Mouse (Mus musculus): Measurements from ENCODE around the gene Tjp3. TPM values are rescaled to one million over a fixed set of nuclear protein-coding genes. Genes with fewer than 3 reads are reported as not detected.
A peak's percentile ranks its signal among the peaks of the same experiment; 100 is the strongest.

Gene Tjp3
- polyA plus RNA-seq, 1 experiment from 2014 or later = 29.1 TPM

DNA sequence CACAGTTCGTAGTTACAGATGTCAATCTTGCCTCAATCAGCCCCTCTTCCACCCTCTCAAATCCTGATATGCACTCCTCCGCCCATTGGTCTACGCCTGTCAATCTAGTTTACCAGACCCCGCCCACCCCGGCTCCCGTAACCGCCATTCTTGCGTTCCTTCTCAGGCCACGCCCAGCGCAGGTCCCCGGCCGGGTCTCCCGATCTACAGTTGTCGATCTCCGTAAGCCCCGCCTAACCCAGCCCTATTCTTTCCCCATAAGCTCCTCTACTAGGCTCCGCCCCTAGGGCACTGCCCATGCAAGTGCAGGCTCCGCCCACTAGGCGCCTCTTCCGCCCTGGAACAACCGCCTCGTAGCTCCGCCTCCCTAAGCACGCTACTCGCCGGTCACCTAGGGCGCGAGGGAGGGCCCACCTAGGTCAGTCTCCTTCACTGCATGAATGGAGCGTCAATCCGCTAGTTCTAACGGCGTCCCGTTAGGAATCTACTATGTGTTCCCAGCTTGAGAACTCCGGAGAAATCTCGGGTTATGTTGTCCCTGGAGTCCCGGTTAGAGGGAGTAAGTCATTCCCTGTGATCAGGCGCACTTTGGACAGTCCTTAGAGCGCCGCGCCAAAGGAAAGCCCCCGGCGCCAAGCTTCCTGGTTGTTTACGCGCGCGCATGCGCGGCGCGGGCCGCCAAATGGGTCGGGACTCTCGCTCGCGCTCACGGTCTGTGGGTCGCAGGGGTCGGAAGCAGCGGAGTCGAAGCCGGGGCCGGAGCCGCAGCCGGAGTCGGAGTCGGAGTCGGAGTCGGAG is 29.4 kb upstream of the Tjp3 start, which contains the start of gene Cactin:
Gene Cactin (plus strand): TSS at position 554 of the 798 bp plus-strand sequence.
- H3K9me3 ChIP-seq (replicated peaks; ENCODE audit: control insufficient read depth, low read length) = no peaks in the 10 kb centered on the region
- WGBS = under 1% methylated on average over 68 of the region's 68 CpGs
- peak within 1 kb of the TSS; percentile 93 for H3K9ac ChIP-seq (ENCODE audit: low read length)
- peaks cover 32% of the 10 kb centered on the region for H3K36me3 ChIP-seq (ENCODE audit: control insufficient read depth, insufficient read depth, low read length)
- H3K4me3 ChIP-seq (replicated peaks; ENCODE audit: low read length) = peak within 1 kb of the TSS; percentile 96
- H3K4me2 ChIP-seq (ENCODE audit: low read depth, low read length) = peak within 1 kb of the TSS; percentile 96
- peak; percentile 94 for ATAC-seq (ENCODE audit: insufficient read depth, low FRiP score)
- H3K27me3 ChIP-seq (ENCODE audit: control insufficient read depth, insufficient read depth, low read length) = no peaks in the 10 kb centered on the region
- peaks cover 37% of the 10 kb centered on the region for H3K4me1 ChIP-seq (ENCODE audit: control insufficient read depth, insufficient read depth, low read length)
- H3K27ac ChIP-seq (ENCODE audit: low read length) = peak within 1 kb of the TSS; percentile 89

DNA sequence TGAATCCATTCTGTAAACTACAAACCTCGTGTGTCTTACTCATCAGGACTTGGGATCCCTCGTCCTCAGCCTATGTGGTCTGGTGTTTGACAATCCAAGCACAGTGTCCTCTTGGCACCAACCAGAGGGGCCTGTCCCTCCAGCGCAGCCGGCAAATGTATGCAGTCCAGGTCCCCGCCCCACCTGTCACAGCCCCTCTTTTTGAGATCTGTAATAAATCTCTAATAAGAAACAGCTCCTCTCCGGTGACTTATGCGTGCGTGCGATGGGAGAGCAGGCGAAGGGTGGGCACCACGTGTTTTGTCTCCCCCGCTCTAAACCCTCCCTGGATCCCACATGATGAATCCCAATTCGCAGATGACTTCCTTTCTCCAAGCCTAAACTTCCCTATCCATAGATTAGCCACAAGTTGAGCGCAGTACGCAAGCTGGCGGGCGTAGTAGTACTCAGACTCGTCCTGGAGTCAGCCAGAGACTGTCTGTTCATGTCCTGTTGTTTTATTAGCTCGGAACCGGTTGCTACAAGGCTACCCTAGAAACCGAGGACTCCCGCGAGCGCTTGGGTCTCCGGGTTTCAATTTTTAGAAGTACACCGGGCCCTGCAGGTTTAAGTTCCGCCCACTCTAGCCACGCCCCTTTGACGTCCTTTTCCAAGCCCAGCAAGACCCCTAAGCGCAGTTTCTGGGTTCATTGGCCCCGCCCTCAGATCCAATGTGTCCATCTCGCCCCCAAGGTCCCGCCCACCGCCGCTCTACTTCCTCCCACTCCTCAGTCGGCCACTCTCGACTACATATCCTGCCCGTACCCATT is 28.6 kb upstream of the Tjp3 start:
- peaks cover 32% of the 10 kb centered on the region for H3K36me3 ChIP-seq (ENCODE audit: control insufficient read depth, insufficient read depth, low read length)
- peak overlapping the region; percentile 96 for H3K4me3 ChIP-seq (replicated peaks; ENCODE audit: low read length)
- no peak; the same call in 1 of the 2 replicates for ATAC-seq (ENCODE audit: insufficient read depth, low FRiP score)
- peak overlapping the region; percentile 89 for H3K27ac ChIP-seq (ENCODE audit: low read length)
- H3K27me3 ChIP-seq (ENCODE audit: control insufficient read depth, insufficient read depth, low read length) = no peaks in the 10 kb centered on the region
- peak overlapping the region; percentile 63 for H3K4me2 ChIP-seq (ENCODE audit: low read depth, low read length)
- whole genome bisulfite sequencing = under 1% methylated on average over 38 of the region's 38 CpGs
- H3K9me3 ChIP-seq (replicated peaks; ENCODE audit: control insufficient read depth, low read length) = no peaks in the 10 kb centered on the region
- peak overlapping the region; percentile 73 for H3K9ac ChIP-seq (ENCODE audit: low read length)
- peaks cover 37% of the 10 kb centered on the region for H3K4me1 ChIP-seq (ENCODE audit: control insufficient read depth, insufficient read depth, low read length)

DNA sequence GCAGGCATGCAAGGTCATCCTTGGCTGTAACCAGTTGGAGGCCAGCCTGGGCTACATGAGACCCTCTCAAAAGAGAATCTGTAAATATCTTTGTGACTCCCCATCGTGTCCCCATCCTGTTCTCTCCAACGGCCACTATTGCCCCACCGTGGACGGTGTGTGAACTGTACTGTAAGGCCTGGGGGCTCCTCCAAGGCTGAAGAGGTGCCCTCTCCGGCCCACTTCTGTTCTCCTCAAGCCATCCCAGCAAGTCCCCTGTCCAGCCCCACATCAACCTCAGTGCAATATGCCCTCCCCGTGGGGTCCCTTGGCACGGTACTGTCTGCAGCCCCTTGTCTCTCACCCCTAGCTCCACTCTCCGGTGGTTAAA is 27.9 kb upstream of the Tjp3 start:
- Histone ChIP-seq H3K36me3 (ENCODE audit: control insufficient read depth, insufficient read depth, low read length) (peaks cover 29% of the 10 kb centered on the region), H3K4me1 (ENCODE audit: control insufficient read depth, insufficient read depth, low read length) (peaks cover 37% of the 10 kb centered on the region), H3K9me3 (replicated peaks; ENCODE audit: control insufficient read depth, low read length) (no peaks in the 10 kb centered on the region), H3K27ac (ENCODE audit: low read length) (peak overlapping the region; percentile 89), H3K9ac (ENCODE audit: low read length) (peak overlapping the region; percentile 73), H3K27me3 (ENCODE audit: control insufficient read depth, insufficient read depth, low read length) (no peaks in the 10 kb centered on the region), H3K4me3 (replicated peaks; ENCODE audit: low read length) (peak overlapping the region; percentile 96), H3K4me2 (ENCODE audit: low read depth, low read length) (peak overlapping the region; percentile 63)
- WGBS = 31% methylated on average over 8 of the region's 8 CpGs
- ATAC-seq (ENCODE audit: insufficient read depth, low FRiP score) = no peak

DNA sequence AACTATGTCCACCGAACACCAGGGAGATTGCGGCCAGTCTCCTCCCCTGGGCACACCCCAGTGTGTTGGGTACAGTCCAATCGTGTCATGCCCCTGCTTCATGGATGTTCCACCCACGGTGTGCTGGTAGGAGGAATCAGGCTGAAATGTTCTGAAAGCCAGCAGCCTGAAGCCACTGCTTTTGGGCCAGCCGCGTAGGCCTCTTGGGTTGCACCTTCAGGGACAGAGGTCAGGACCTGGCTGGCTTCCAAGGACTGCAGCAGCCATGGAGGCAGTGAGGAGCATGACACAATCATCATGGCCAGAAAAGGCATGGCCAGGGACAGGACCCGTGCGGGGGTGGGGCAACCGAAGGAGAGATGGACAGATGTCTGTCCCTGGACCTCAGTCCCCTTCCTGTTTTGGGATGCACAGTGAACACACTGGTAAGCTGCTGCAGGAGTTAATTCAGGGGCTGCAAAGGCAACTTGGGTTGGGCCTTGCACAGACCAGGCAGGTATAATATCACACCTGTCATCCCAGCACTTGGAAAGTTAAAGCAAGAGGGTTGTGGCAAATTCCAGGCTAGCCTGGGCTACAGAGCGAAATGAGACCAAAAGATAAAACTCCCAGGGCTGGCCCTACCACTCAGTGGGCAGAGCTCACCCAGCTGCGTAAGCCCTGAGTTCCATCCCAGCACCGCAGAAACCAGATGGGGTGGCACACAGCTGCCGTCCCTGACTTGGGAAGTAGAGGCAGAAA is 27.4 kb upstream of the Tjp3 start:
- 82% methylated on average over 13 of the region's 13 CpGs for WGBS
- Histone ChIP-seq H3K4me1 (ENCODE audit: control insufficient read depth, insufficient read depth, low read length) (peaks cover 37% of the 10 kb centered on the region), H3K27me3 (ENCODE audit: control insufficient read depth, insufficient read depth, low read length) (no peaks in the 10 kb centered on the region), H3K27ac (ENCODE audit: low read length) (0 out of 2 replicates have a peak overlapping the region, but pooled peaks have one; percentile 89), H3K4me2 (ENCODE audit: low read depth, low read length) (peak overlapping the region; percentile 63; the same call in 1 of the 2 replicates), H3K9ac (ENCODE audit: low read length) (peak overlapping the region; percentile 73), H3K9me3 (replicated peaks; ENCODE audit: control insufficient read depth, low read length) (no peaks in the 10 kb centered on the region), H3K4me3 (replicated peaks; ENCODE audit: low read length) (no peak overlapping the region), H3K36me3 (ENCODE audit: control insufficient read depth, insufficient read depth, low read length) (peaks cover 29% of the 10 kb centered on the region)
- no peak for ATAC-seq (ENCODE audit: insufficient read depth, low FRiP score)

DNA sequence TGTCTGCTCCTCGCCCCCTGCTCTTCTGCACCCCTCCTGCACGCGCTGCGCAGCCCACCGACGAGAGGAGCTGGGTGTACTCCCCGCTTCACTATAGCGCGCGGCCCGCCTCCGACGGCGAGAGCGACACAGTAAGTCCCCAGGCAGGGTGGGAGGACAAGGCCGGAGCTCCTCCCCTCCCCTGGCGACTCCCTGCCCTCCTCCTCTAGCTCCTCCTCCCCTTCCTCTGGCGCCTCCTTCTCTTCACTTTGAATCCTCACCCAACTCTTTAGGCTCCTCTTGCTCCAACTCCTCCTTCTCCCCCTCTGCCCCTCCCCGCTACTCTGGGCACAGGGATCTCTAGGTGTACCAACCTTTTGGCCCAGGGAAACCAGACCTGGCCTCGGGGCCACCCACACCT is 25.9 kb upstream of the Tjp3 start:
- Histone ChIP-seq H3K9me3 (replicated peaks; ENCODE audit: control insufficient read depth, low read length) (no peaks in the 10 kb centered on the region), H3K4me1 (ENCODE audit: control insufficient read depth, insufficient read depth, low read length) (peaks cover 36% of the 10 kb centered on the region), H3K36me3 (ENCODE audit: control insufficient read depth, insufficient read depth, low read length) (0 out of 2 replicates have a peak, but pooled peaks cover 15% of the 10 kb centered on the region), H3K4me3 (replicated peaks; ENCODE audit: low read length) (peak overlapping the region; percentile 34), H3K4me2 (ENCODE audit: low read depth, low read length) (peak overlapping the region; percentile 65), H3K27me3 (ENCODE audit: control insufficient read depth, insufficient read depth, low read length) (no peaks in the 10 kb centered on the region), H3K9ac (ENCODE audit: low read length) (peak overlapping the region; percentile 70), H3K27ac (ENCODE audit: low read length) (peak overlapping the region; percentile 49; the same call in 1 of the 2 replicates)
- WGBS = 12% methylated on average over 20 of the region's 20 CpGs
- ATAC-seq (ENCODE audit: insufficient read depth, low FRiP score) = peak; percentile 12; the same call in 1 of the 2 replicates

DNA sequence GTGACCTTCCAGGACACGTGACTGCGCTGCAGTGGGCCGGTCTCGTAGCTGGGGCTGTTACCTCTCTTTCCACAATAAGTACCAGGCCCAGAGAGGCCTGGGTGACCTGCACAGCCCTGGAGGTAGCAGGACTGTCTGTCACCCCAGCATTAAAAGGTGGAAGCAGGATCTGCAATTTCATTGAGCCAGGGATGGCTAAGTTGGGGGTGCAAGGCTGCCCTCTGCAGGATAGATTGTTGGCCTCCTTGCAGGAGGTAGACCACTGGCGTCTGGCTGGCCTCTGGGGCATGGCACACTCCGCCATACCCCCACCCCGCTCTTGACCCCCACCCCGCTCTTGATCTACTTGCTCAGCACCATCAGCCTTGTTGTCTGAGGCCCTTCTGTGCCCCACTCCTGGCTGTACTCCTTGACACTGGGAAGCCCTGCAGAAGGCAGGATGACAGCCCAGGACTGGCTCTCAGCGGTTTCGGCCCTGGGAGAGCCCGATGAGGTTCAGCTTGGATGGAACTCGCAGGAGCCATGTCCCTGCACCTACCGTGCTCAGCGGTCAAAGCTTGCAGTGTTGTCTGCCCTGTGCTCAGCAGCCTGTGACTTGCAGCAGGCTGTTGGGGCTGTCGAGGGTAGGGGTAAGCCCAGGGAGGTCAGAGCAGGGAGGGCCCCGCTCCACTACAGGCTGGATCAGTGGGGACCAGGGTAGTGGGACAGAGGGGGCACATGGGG is 25.1 kb upstream of the Tjp3 start:
- peak overlapping the region; percentile 65 for H3K4me2 ChIP-seq (ENCODE audit: low read depth, low read length)
- peak overlapping the region; percentile 70 for H3K9ac ChIP-seq (ENCODE audit: low read length)
- 44% methylated on average over 16 of the region's 16 CpGs for WGBS
- no peak for ATAC-seq (ENCODE audit: insufficient read depth, low FRiP score)
- 0 out of 2 replicates have a peak overlapping the region, but pooled peaks have one; percentile 14 for H3K27ac ChIP-seq (ENCODE audit: low read length)
- no peaks in the 10 kb centered on the region for H3K9me3 ChIP-seq (replicated peaks; ENCODE audit: control insufficient read depth, low read length)
- no peaks in the 10 kb centered on the region for H3K27me3 ChIP-seq (ENCODE audit: control insufficient read depth, insufficient read depth, low read length)
- H3K4me1 ChIP-seq (ENCODE audit: control insufficient read depth, insufficient read depth, low read length) = peaks cover 29% of the 10 kb centered on the region
- H3K4me3 ChIP-seq (replicated peaks; ENCODE audit: low read length) = peak overlapping the region; percentile 34
- H3K36me3 ChIP-seq (ENCODE audit: control insufficient read depth, insufficient read depth, low read length) = peaks cover 14% of the 10 kb centered on the region; the same call in 1 of the 2 replicates

DNA sequence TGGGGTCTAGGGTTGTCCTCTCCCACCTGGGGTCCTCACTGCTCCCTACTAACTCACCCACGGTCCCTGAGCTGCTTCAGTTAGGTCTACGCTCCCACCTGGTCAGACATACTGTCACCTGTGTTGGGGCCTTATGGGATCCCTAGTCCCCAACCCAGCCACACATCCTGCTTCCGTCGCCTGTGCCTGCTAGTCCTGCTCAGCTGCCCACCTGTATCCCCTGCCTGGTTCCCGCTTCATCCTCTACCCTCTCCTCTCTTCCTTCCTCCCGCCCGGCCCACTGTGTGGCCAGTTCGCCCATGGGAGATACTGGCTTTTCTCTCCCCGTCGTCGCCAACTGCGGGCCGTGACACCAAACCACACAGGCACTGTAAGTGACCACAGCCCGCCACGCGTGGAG is 24.2 kb upstream of the Tjp3 start:
- no peak overlapping the region for H3K4me2 ChIP-seq (ENCODE audit: low read depth, low read length)
- WGBS = 90% methylated on average over 16 of the region's 16 CpGs
- peaks cover 29% of the 10 kb centered on the region for H3K4me1 ChIP-seq (ENCODE audit: control insufficient read depth, insufficient read depth, low read length)
- H3K27ac ChIP-seq (ENCODE audit: low read length) = no peak overlapping the region
- no peak overlapping the region for H3K4me3 ChIP-seq (replicated peaks; ENCODE audit: low read length)
- no peak for ATAC-seq (ENCODE audit: insufficient read depth, low FRiP score)
- H3K36me3 ChIP-seq (ENCODE audit: control insufficient read depth, insufficient read depth, low read length) = peaks cover 14% of the 10 kb centered on the region; the same call in 1 of the 2 replicates
- H3K9me3 ChIP-seq (replicated peaks; ENCODE audit: control insufficient read depth, low read length) = no peaks in the 10 kb centered on the region
- no peak overlapping the region for H3K9ac ChIP-seq (ENCODE audit: low read length)
- H3K27me3 ChIP-seq (ENCODE audit: control insufficient read depth, insufficient read depth, low read length) = no peaks in the 10 kb centered on the region

DNA sequence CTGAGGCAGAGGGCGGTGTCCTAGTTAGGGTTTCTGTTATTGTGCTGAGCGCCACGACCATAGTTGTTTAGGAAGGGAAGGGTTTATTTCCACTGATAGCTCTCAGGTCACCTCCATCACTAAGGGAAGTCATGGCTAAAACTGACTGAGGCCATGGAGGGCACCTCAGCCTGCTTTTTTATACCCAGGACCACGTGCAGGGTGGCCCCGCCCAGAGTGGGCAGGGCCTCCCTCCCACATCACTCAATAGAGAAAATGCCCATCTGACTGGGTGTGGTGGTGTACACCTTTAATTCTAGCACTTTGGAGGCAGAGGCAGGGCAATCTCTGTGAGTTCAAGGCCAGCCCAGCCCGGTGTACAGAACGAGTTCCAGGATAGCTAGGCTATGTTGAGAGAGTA is 22.8 kb upstream of the Tjp3 start:
- H3K4me2 ChIP-seq (ENCODE audit: low read depth, low read length) = no peak overlapping the region
- 78% methylated on average over 7 of the region's 7 CpGs for WGBS
- H3K4me1 ChIP-seq (ENCODE audit: control insufficient read depth, insufficient read depth, low read length) = peaks cover 22% of the 10 kb centered on the region
- H3K36me3 ChIP-seq (ENCODE audit: control insufficient read depth, insufficient read depth, low read length) = peaks cover 17% of the 10 kb centered on the region
- no peaks in the 10 kb centered on the region for H3K27me3 ChIP-seq (ENCODE audit: control insufficient read depth, insufficient read depth, low read length)
- H3K27ac ChIP-seq (ENCODE audit: low read length) = no peak overlapping the region
- ATAC-seq (ENCODE audit: insufficient read depth, low FRiP score) = no peak
- H3K9ac ChIP-seq (ENCODE audit: low read length) = no peak overlapping the region
- H3K4me3 ChIP-seq (replicated peaks; ENCODE audit: low read length) = no peak overlapping the region
- no peaks in the 10 kb centered on the region for H3K9me3 ChIP-seq (replicated peaks; ENCODE audit: control insufficient read depth, low read length)
